Mouse (Mus musculus) left cerebral cortex, postnatal 10 days (tissue): ENCODE results near the gene Lhfpl2. TPM values are rescaled to one million over a fixed set of nuclear protein-coding genes. Genes with fewer than 3 reads are reported as not detected.
A peak's percentile ranks its signal among the peaks of the same experiment; 100 is the strongest.

ENCODE experiments used
- DNase-seq, 2 experiments: peaks; one replicate each; pipeline ENCODE4 v3.0.0; 2021 to 2022; ENCODE audit warnings: low spot score in 2 of 2, mixed read lengths in 1 of 2; ENCODE audit errors: extremely low spot score in 1 of 2
- intact Hi-C: fragments of 180-260 bp; cut with DNase I; formaldehyde crosslinking; loops from one replicate; pipeline ENCODE4 v1.15.1; 2025
- total RNA-seq, 2 experiments: library from RNA; stranded (reverse); gene quantifications; 2 replicates each; pipeline ENCODE4 v1.2.3; 2021

Lhfpl2 gene
- total RNA-seq, 2 experiments from 2014 or later = 21.2 to 30.3 TPM

DNA sequence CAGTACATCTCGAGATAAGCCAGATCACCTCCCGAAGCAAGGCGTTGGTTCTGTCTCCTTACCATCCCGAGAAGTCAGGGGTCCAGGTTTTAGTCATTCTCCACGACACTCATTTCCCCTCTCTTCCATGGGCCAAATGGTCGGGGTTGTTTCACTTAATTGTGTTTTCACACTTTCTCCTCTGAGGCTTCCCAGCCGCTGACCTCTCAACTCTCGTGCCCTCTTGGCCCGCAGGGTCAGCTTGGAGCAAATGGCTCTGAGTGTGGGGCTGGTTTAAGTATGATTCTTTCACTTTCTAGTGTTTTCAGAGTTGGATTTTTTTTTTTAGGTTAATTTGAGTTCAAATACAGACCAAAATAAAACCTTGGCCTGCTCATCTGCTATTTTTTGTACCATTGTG lies 31.7 kb downstream of the Lhfpl2 start:
- intact Hi-C loops = no loop called here
- DNase-seq = no peak

DNA sequence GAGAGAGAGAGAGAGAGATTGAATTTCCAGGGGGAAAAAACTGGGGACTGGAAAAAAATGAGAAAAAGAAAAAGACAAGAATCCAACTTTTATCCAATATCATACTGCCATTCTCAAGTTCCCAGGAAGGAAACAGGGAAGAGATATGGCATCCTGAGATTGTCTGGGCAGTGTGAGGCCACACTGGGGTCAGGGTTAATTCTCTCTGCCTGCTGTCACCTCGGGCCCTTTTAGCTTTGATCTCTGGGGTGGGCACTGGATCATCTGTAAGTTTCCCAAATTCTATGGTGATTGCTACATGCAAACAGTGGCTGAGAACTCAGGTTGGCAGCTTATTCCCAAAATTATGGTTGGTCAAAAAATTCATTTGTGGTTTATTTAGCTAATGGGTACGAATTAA lies 33.8 kb downstream of the Lhfpl2 start:
- no peak for DNase-seq

DNA sequence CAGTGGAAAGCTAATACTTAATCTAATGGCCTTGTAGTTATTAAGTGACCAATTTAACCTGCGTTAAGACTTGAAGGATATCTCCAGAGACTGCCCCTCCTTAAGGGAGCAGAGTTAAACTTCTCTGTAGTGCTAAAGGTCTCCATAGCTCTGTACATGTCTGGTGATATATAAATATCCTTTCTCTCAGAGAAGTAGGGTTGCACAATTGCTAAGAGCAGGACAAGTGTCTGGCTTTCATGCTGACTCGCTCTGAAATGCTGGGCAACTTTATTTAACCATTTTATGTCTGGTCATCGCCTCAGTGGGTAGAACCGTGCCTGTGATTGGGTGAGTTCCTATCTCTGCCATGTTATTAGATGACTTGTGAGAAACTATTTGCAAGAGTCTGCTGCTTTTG lies 36.6 kb downstream of the Lhfpl2 start:
- DNase-seq = no peak
- intact Hi-C loops = no loop called here

More for the DNA sequence above, 33.8 kb downstream of the Lhfpl2 start:
- intact Hi-C loops = no loop called here

DNA sequence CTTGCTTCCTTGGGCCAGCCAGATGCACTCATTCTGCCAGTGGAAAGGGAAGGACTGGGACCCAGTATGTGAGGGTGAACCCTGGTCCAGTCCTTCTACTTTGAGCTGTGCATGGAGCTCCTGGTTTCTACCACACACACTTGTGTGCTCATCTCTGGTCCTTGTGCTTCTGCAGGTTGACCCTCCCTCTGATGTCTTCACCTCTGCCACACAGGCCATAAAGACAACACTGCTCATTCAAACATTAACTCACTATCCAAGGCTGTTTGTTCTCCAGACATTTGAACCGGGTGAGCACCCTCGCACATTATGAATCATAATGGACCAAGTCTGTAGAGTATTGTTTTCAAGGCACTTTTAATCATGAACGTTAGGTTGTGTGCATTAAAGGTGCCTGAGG lies 37.0 kb downstream of the Lhfpl2 start:
- intact Hi-C loops = no loop called here
- DNase-seq = no peak

DNA sequence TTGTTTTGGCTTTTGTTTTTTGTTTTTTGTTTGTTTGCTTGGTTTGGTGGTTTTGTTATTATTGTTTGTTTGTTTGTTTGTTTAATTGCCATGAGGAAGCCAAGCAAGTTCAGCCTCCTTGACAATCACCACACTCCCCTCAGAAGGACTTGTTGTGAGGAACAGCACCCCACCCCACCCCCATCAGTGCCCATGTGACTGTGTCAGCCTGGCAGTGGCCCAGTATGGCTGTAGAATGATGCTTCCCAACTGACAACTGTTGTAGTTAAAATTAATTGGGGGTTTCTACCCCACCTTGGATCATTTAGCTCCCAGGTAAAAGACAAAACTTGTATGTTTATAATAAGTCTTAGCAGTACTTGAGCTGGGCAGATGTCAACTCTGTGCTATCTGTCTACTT lies 37.6 kb downstream of the Lhfpl2 start:
- no peak for DNase-seq
- intact Hi-C loops = no loop called here

DNA sequence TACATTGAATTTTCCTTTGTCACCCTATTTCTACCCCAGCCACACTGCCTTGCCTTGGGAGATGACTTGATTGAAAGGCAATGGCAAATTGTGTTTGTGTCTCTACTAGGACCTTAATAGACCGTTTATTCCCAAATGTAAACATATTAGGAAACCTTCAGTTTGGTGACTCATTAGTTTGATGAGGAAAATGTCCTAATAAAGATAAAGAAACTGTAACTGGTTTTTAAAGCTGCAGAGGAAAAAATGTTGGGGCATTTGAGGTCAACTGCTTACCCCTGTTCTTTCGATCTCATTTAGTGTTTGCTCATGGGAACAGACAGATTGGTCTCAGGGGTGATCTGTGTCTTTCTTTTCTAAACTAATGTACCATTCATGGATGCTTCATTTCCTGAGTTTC lies 40.1 kb downstream of the Lhfpl2 start:
- intact Hi-C loops = no loop called here
- DNase-seq = no peak

DNA sequence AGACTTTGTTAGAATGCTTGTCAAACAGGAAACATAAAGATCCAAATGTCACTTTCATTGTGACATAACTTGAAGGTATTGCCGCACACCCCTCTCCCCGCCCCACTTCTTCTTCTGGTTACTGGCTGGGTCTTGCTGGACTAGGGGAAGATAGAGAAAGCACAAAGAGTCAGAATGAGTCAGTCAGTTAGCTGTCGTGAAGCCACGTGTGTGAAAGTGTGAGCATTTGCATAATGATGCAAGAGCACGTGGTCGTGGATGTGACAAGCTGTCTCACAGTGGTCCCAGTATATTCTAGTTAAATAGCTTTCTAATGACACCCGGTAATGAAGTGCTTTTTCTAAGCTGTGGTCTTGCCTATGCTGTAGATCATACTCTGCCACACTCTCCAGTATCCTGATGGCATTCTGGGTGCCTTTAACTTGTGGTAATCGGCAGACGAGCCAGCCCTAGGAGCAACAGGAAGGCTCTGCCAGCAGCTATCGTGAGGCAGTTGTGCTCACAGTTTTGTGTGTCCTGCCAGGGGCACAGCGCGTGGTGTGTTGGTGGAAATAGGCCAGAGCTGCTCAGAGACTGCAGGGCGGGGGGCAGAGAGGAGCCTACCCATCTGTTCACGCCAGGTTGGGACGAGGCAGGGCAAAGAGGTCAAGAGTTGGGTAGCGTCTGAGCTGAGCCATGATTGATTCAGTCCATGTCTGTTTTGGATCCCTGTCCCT lies 40.9 kb downstream of the Lhfpl2 start:
- DNase-seq = no peak

DNA sequence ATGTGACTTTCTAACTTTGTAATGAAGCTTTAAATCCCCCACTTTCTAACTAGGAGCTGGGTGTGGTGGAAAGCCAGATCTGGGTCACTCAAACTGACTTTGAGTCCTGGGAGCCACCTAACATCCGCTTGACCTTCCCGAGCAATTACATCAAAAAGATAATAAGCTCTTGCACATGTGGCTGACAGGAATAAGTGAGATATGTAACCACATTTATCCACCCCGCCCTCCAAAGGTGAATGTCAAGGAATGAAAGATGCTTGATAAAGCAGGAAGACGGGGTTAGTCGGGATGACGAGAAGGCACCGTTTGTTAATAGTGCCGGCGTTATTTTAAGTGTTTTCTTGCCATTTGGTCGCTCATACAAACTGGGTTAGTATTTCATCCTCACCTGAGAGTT lies 41.5 kb downstream of the Lhfpl2 start:
- DNase-seq = no peak
- intact Hi-C loops = no loop called here

More for the DNA sequence above, 40.9 kb downstream of the Lhfpl2 start:
- intact Hi-C loops = no loop called here

DNA sequence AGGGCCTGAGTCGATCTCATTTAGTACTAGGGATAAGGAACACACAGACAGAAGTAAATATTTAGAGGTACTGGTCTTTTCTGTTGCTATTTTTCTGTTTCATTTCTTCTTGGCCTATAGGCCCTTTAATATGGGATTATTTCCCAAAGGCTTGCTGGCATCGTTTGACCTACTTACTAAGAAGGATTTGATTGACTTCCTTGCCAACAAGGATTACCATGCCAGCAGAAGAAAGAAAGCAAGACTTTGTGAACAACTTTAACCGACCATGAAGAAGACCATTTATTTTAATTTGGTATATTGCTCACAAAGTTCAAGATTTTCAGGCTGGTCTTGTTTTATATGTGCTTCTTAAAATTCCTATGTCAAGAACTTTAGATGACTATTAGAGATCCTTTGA lies 42.8 kb downstream of the Lhfpl2 start:
- intact Hi-C loops = no loop called here
- DNase-seq = no peak

DNA sequence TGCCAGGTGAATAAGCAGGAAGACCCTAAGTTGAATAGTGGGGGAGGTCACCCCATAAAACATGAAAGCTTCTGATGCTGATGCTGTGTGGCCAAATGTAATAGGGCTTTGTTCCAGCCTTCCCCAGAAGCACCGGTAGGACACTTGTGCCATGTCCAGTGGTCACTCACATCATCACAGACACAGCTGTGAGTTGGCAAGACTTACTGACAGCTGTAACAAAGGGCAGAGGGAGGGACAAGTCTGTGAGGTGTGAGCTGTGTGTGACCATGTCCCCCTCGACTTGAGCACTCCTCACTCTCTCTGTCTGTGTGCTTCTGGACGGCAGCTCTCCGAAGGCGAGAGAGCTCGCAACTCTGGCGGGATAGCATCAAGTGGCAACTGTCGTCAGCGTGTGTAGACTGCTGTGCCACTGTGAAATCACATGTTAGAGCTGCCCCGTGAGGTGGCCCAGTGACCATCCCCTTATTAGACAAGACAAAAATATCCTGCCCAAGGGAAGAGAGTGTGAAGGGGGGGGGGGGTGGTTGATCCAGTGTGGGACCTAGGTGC lies 43.5 kb downstream of the Lhfpl2 start:
- intact Hi-C loops = no loop called here

DNA sequence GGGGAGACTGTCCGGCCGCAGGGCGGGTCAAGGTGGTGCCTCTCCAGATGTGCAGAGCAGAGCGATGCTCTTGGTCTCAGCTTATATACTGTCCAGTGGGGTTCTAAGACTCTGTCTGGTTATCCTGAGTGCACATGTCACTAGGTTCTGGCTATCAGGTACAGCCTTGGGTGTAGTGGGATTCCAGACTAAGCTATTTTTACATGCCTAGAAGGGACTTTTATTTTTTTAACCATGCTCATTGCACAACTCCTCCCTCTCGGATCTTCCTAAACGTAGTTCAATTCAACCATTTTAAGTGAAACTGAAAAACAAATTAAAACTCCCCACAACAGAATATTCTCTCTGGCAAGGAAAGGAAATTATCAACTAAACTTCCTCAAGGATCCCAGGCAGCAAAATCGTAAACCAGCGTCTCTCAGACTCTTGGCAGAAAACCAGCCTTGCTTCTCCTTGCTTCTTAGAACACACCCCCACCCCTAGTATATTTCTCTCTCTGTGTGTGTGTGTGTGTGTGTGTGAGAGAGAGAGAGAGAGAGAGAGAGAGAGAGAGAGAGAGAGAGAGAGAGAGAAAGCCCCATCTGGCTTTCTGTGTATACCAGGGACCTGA lies 47.4 kb downstream of the Lhfpl2 start:
- intact Hi-C loops = no loop called here
- DNase-seq = no peak

More for the DNA sequence above, 43.5 kb downstream of the Lhfpl2 start:
- DNase-seq = no peak

DNA sequence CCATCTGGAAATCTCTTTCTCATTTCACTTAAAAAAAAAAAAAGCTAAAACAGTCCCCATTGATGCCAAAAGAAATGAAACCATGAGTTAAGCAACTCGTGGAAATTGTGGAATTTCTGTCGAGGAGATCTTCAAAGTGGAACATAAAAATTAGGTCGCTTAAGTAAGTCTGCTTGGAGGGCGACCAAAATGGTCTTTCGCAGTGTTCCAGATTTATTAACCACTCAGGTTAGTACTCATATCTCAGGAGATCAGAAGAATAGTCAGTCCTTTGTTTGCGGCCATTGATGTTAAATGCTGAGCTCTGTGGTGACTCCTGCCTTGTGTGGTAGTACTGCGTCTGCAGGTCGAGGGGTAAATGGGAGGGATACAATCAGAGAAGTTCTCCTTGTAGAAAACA lies 48.8 kb downstream of the Lhfpl2 start:
- DNase-seq = no peak
- intact Hi-C loops = no loop called here

DNA sequence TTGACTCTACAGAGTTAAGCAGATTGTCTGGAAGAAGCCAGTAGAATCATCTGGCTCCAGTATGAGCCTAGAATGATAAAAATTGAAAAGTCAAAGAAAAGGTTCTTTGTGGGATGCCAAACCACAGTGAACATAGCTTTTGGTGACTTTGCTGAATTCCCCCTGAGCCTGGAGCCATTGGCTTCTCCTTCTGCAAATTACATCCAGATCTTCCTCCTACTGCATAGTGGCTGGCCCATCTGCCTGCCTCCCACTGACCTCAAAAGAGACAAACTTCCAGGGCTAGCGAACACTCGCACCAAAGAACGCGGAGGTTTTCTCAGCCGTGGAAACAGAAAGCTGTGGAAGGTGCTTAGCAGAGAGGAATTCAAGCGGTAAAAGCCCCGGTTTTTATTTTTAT lies 49.4 kb downstream of the Lhfpl2 start:
- no peak for DNase-seq
- intact Hi-C loops = no loop called here

DNA sequence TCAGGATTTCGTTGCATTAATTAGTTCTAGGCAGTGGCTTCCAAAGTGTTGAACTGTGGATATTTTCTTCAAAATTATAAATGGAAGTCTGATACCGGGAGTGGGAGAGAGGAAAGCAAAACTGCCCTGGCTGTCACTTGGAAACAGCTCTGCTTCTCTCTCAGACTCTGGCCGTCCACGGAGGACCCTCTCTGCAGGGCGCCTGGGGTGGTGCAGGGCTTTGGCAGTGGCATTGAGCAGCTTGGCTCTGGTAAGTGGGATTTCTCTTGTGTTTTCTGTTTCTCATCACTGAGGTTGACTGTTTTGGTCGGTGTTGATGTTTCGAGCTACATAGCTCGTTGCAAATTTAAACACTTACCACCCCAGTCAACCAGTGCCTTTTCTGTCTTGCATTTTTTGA lies 53.0 kb downstream of the Lhfpl2 start:
- DNase-seq = no peak
- intact Hi-C loops = no loop called here

DNA sequence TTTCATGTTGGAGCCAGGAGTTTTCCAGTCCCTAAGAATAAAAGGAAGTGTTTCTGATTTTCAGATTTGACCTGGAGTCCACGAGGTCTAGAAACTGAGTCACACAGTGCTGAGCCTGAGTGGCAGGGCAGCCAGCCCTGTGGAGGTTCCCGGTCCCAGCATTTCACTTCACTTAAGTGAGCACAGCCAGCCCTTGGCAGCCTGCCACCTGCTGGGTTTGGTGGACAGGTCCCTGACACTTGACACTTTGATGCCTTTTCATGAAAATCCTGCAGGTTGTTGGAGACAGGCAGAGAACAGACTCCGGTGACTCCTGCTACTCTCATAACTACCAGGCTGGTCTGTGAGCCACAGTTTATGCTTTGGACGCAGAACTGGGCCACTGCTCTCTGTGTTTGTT lies 57.9 kb downstream of the Lhfpl2 start:
- peak in 1 of 2 experiments; percentile 78 for DNase-seq
- intact Hi-C loops = no loop called here

DNA sequence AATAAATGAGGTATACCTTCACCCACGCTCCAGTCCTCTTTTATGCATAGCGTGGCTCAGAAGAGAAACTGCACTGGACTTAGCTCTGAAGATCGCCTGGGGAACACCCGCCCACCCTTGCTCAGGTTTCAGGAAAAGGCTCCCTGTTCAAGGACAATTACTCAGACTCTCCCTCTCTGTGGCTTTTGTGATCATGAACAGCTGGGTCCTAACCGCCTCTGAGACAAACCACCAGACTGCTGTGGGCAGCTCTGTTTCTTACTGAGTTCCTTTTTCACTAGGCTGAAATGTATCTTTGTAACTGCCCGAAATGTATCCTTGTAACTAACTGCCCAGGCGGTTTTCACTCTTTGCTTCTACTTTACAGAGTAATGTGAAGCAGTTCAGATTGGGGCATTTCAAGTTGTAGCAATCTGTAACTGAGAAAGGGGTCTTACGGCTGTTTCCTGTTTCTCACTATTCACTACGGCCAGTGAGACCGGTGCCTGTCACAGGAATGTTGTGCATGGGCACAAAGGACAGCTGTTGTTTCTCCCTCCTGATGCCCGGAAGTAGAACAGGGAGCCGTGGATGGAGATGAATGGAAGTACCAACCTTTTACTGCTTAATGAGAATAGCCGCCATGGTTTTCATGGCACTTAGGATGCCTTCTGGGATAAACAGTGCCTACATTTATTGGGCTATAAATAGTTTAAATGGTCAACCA lies 59.3 kb downstream of the Lhfpl2 start:
- DNase-seq = no peak
- intact Hi-C loops = no loop called here

DNA sequence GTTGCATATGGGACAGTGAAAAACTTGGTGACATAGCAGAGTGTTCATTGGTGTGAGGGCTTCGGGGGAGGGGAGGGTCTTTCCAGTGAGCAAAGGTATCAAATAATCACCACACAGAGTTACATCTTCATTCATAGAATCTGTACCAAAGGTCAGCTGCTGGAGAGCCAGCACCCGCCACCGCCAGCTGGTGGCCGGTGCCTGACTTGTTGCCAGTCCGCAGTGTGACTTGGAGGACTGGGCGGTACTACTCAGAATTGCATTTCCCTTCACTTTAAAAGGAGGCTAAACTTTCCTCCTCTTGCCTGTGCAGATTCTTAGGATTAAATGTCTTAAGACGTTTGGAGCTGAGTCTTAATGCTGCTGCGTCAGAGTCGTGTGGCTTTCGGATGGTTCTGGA lies 59.9 kb downstream of the Lhfpl2 start:
- DNase-seq = no peak

DNA sequence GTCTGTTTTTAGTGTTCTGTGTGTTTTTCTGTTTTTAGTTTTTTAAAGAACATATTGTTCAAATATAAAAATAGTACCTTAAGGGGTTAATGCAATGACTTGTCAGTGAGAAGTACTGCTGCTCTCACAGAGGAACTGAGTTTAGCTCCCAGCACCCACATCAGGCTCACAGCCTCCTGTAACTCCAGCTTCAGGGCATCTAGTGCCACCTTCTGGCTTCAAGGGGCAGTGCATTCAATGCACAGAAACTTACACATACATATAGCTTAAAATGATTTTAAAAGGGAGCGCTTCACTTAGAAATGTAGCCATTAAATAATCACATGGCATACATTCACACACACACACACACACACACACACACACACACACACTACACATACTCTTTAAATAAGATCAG lies 60.5 kb downstream of the Lhfpl2 start:
- no peak for DNase-seq
- intact Hi-C loops = no loop called here

More for the DNA sequence above, 59.9 kb downstream of the Lhfpl2 start:
- intact Hi-C loops = no loop called here

DNA sequence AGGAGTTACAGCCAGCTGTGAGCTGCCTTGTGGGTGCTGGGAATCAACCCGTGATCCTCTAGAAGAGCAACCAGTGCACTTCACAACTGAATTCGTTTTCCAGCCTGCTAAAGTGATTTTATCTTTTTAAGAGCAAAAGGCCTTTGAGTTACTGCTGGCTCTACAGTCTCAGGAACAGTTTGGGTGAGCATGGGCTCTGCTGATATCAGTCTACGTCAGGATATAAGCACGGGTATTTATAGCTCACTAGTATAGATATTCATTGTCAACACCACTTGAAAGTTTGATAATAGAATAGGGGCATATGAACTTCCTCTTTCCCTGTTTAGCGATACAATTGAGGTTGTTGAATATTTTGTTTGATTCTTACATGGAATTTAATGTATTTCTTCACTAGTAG lies 61.7 kb downstream of the Lhfpl2 start:
- DNase-seq = no peak
- intact Hi-C loops = no loop called here
